Mouse (Mus musculus) small intestine, adult 2 months (tissue): Measurements from ENCODE around the gene Tpst1. TPM values are rescaled to one million over a fixed set of nuclear protein-coding genes. Genes with fewer than 3 reads are reported as not detected.

Experiments used
- H3K27ac ChIP-seq: fragments of 200-500 bp; 2 replicates; pipeline ENCODE4 v1.5.1; 2012; ENCODE audit warnings: low read depth, low read length, control low read depth, inconsistent platforms; ENCODE audit not compliant: insufficient read depth
- H3K27me3 ChIP-seq: fragments of 200-500 bp; 2 replicates; pipeline ENCODE4 v1.6.1; 2012; ENCODE audit warnings: mild to moderate bottlenecking, moderate library complexity, low read length, inconsistent platforms; ENCODE audit not compliant: control insufficient read depth, insufficient read depth
- H3K36me3 ChIP-seq: fragments of 200-500 bp; 2 replicates; pipeline ENCODE4 v1.6.1; 2012; ENCODE audit warnings: mild to moderate bottlenecking, low read length, control low read depth, inconsistent platforms; ENCODE audit not compliant: control insufficient read depth, insufficient read depth
- H3K4me1 ChIP-seq: fragments of 200-500 bp; 2 replicates; pipeline ENCODE4 v1.6.1; 2012; ENCODE audit warnings: low read length, inconsistent platforms, mixed read lengths; ENCODE audit not compliant: control insufficient read depth, insufficient read depth, insufficient read length
- H3K4me3 ChIP-seq: fragments of 200-500 bp; 2 replicates; pipeline ENCODE4 v1.5.1; 2012; ENCODE audit warnings: low read depth, mild to moderate bottlenecking, control low read depth, inconsistent platforms, low read length, moderate library complexity
- CTCF ChIP-seq: fragments of 200-500 bp; IDR thresholded peaks from 2 replicates; pipeline ENCODE4 v1.5.1; 2012; ENCODE audit warnings: low read depth, mild to moderate bottlenecking, control low read depth, inconsistent platforms, low read length, moderate library complexity, mixed read lengths; ENCODE audit not compliant: insufficient replicate concordance, insufficient read length; ENCODE audit errors: extremely low read depth
- POLR2A ChIP-seq: fragments of 200-500 bp; IDR thresholded peaks from 2 replicates; pipeline ENCODE4 v1.6.1; 2012; ENCODE audit warnings: low read depth, mild to moderate bottlenecking, control low read depth, inconsistent platforms, low read length, moderate library complexity
- WGBS: fragments of 180-500 bp; shearing (Covaris S2); methylation state at CpG from one replicate; pipeline ENCODE4 v1.1.7; 2018; 5-methylcytosine and 5-hydroxymethylcytosine counted together
- polyA plus RNA-seq: library from polyadenylated mRNA; depleted of rRNA; stranded (reverse); fragments of >200 nt; gene quantifications from 2 replicates; pipeline ENCODE4 v1.2.3, GENCODE M21; 2012

Tpst1 gene
- polyA plus RNA-seq, 1 experiment = 4.8 TPM

GRCm38 (mm10) chr5:130143101-130143500 lies 70.0 kb downstream of the Tpst1 start:
- no peak overlapping the region for H3K4me3 ChIP-seq
- 84% methylated on average over 7 of the region's 7 CpGs for WGBS

DNA sequence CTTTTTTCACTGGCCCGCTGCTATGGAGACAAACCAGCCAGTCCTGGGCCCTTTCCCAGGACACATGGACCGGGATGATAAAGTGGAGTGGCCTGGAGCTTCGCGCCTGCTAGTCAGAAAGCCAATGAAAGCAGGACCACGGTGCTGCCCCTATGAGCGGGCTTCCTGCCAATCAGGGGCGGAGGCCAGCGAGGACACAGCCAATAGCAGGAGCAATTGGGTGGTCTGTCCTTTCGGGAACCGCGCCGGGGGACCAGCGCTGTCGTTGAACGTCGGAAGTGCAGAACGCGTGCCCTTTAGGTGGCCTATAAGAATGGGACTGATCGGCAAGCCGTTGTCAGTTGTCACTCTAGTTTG lies 70.8 kb downstream of the Tpst1 start:
- no peaks in the 10 kb centered on the region for H3K27me3 ChIP-seq
- no peaks in the 10 kb centered on the region for H3K36me3 ChIP-seq
- WGBS = 5% methylated on average over 20 of the region's 20 CpGs
- peak overlapping the region; percentile 71 for H3K4me3 ChIP-seq
- TF ChIP-seq CTCF (no peak), POLR2A (no peak)
- H3K27ac ChIP-seq = peak overlapping the region; percentile 45
- H3K4me1 ChIP-seq = peaks cover 10% of the 10 kb centered on the region

More at GRCm38 (mm10) chr5:130143101-130143500, 70.0 kb downstream of the Tpst1 start:
- H3K36me3 ChIP-seq = no peaks in the 10 kb centered on the region
- H3K27me3 ChIP-seq = no peaks in the 10 kb centered on the region
- H3K4me1 ChIP-seq = peaks cover 10% of the 10 kb centered on the region
- TF ChIP-seq POLR2A = no peak
- TF ChIP-seq CTCF = no peak
- no peak overlapping the region for H3K27ac ChIP-seq

- peak within 1 kb of the TSS; percentile 45 for H3K27ac ChIP-seq
- peak within 1 kb of the TSS; percentile 71 for H3K4me3 ChIP-seq
- H3K27me3 ChIP-seq = no peaks in the 10 kb centered on the region
- TF ChIP-seq CTCF = no peak
- TF ChIP-seq POLR2A = peak; percentile 59; the same call in 1 of the 2 replicates
- 1% methylated on average over 66 of the region's 66 CpGs for WGBS
- H3K36me3 ChIP-seq = no peaks in the 10 kb centered on the region
- peaks cover 10% of the 10 kb centered on the region for H3K4me1 ChIP-seq
Measured at GRCm38 (mm10) chr5:130144334-130145312, 71.5 kb downstream of the Tpst1 start, which contains the start of gene Kctd7. TSS of gene Kctd7 (plus strand) at chr5:130144861.

DNA sequence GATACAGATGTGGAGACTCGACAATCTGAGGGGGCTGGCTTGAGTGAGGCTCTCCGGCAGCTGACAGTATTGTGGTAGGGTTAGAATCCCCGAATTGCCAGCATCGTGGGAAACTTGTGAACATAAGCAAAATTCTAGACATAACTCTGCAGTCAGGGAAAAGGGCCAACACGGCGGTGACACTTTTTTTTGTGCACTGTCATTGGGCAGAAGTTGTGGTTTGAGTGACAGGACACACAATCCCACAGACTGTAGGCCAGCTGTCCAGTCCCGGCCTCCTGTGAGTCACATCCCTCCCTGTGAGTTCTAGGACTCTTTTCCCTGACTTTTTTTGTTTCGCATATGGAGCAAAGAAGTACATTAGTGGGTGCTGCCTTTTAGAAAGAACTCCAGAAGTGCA lies 72.8 kb downstream of the Tpst1 start:
- Histone ChIP-seq H3K27ac (no peak overlapping the region), H3K4me3 (no peak overlapping the region), H3K27me3 (no peaks in the 10 kb centered on the region), H3K36me3 (no peaks in the 10 kb centered on the region), H3K4me1 (peaks cover 10% of the 10 kb centered on the region)
- no peak for TF ChIP-seq CTCF
- TF ChIP-seq POLR2A = no peak
- 72% methylated on average over 8 of the region's 8 CpGs for WGBS

DNA sequence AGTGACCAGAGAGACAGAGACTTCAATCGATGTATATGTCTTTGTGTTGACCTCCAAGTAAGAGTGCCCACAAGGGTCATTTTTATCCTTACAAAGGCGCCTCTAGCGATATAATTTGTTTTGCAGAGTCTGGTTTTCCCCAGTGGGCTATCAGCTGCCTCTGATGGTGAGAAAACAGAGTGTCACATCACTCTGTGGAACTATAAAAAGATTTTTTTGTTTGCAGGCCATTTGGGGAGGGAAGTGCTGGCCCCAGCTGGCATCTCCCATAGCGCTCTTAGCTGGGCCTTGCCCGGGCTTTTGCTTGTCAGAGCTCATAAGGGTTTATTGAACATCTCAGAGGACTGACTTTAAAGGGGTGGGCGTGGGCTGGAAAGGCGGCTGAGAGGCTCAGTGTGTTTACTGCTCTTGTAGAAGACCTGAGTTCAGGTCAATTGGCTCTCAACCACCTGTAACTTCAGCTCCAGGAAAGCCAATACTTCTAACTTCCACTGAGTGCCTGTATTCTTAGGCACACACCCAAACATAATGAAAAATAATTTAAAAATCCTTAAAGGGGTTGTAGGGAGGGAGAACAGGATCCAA lies 76.7 kb downstream of the Tpst1 start:
- Histone ChIP-seq H3K36me3 (no peaks in the 10 kb centered on the region; the same call in 1 of the 2 replicates), H3K4me3 (no peak overlapping the region), H3K4me1 (peaks cover 4% of the 10 kb centered on the region), H3K27ac (no peak overlapping the region), H3K27me3 (no peaks in the 10 kb centered on the region)
- TF ChIP-seq POLR2A (no peak), CTCF (no peak)
- 64% methylated on average over 7 of the region's 7 CpGs for WGBS

DNA sequence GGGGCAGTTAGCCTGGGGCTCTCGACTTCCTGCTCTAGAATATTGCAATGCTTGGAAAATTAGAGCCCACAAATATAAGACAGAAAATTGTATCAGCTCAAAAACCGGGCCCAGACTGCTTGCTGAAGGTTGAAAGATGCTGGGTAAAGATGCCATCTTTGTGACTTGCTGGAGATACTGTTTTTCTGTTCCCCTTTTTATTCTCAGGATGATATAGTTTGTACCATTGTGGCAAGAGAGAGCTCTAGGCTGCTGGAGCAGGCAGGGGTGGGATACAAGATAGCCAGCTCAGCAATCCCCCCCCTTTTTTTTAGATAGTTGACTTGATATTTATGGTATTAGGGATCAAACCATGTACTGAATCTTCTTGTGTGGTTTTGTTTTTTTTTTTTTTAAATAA lies 81.2 kb downstream of the Tpst1 start:
- Histone ChIP-seq H3K4me3 (no peak overlapping the region), H3K27me3 (no peaks in the 10 kb centered on the region), H3K4me1 (no peaks in the 10 kb centered on the region), H3K27ac (no peak overlapping the region), H3K36me3 (no peaks in the 10 kb centered on the region; the same call in 1 of the 2 replicates)
- 80% methylated on average over 2 of the region's 2 CpGs for WGBS
- TF ChIP-seq CTCF (no peak), POLR2A (no peak)

DNA sequence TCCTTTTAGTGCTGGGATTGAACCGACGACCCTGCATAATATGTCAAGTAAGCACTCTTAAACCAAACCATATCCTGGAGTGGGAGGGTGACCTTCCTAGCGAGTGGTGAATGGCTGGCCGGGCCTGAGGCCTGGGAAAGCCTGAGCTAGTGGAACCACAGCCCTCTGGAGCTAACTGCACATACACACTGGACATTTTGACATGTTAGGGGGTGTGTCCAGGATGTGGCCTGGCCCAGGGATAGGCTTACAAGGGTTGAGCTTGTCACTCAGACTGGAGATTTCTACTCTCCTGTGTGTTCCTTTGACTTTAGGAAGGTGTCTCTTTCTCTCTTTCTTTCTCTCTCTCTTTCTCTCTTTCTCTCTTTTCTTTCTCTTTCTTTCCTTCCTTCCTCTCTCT lies 85.4 kb downstream of the Tpst1 start:
- no peak for TF ChIP-seq POLR2A
- no peak for TF ChIP-seq CTCF
- Histone ChIP-seq H3K36me3 (no peaks in the 10 kb centered on the region), H3K4me1 (no peaks in the 10 kb centered on the region), H3K27ac (no peak overlapping the region), H3K27me3 (no peaks in the 10 kb centered on the region), H3K4me3 (no peak overlapping the region)
- 81% methylated on average over 4 of the region's 4 CpGs for WGBS
